Mouse (Mus musculus): ENCODE results near the gene Lasp1.

DNA sequence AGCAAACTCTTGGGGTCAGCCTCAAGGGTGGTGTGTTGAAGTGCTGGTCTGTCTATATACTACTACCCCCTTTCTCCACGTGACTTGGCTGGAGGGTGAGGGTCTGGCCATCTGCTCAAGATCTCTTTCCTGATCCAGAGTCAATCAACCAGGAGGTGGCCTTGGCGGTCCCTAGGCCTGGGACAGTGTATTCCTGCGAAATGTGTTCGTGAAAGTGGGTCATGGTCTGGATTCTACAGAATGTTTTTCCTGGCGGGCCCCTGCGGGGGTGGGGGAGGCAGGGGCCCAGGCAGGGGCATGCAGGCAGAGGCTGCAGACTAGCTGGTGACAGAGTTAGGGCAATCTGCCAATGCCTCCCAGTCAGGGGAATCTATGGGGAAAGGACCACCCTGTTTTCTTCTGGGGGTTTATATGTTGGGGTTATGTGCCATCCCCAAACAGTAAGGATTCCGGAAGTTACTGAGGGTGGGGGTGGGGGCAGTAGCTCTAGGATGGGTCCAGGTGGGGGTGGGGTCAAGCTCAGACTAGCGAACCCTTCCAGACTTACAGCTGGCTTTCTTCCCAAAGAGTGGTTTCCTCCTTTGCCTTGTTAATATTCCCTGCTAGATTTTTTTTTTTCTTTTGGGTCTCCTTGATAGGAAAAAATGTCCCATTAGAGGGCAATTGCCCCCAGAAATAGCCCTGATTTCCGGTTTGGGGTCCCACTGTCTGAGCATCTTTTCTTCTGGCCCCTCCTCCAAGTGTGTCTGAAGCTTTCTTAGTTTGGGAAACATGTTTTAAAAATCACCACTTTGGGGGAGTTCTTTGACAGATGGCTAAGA lies 6.3 kb downstream of the Lasp1 start:
- no peak for TF ChIP-seq POLR2A (IDR thresholded peaks at IDR 0.05; ENCODE audit: borderline replicate concordance, low read depth, low read length)
- TF ChIP-seq CTCF (IDR thresholded peaks at IDR 0.05; ENCODE audit: low read depth, low read length) = no peak

All from bone marrow macrophage, adult 2 months (primary cell).